Mouse (Mus musculus) hindbrain, embryonic 13.5 days (tissue): Measurements from ENCODE around the gene Selplg. TPM values are rescaled to one million over a fixed set of nuclear protein-coding genes. Genes with fewer than 3 reads are reported as not detected.
A peak's percentile ranks its signal among the peaks of the same experiment; 100 is the strongest.
"Not testable (repeated sequence)": the region's sequence is repeated elsewhere in the genome, so short reads cannot be mapped to it uniquely, and the experiment has no call there.

ENCODE experiments used
- ATAC-seq: fragments of 200-750 bp; cut with Nextera tagmentation; 2 replicates; pipeline ENCODE4 v1.8.0; 2017; ENCODE audit warnings: moderate TSS enrichment; ENCODE audit not compliant: low FRiP score
- H3K27ac ChIP-seq: fragments of 300-500 bp; sonication (generic); 2 replicates; pipeline ENCODE4 v1.5.1; 2015; ENCODE audit warnings: inconsistent platforms, mild to moderate bottlenecking, moderate library complexity
- H3K27me3 ChIP-seq: fragments of 300-500 bp; sonication (generic); 2 replicates; pipeline ENCODE4 v1.6.1; 2015; ENCODE audit warnings: mild to moderate bottlenecking, inconsistent platforms
- H3K36me3 ChIP-seq: fragments of 300-500 bp; sonication (generic); 2 replicates; pipeline ENCODE4 v1.6.1; 2015; ENCODE audit warnings: mild to moderate bottlenecking, inconsistent platforms
- H3K4me1 ChIP-seq: fragments of 300-500 bp; sonication (generic); replicated peaks from 2 replicates; pipeline ENCODE4 v1.6.1; 2015; ENCODE audit warnings: inconsistent platforms
- H3K4me2 ChIP-seq: fragments of 300-500 bp; sonication (generic); 2 replicates; pipeline ENCODE4 v1.6.1; 2015; ENCODE audit warnings: inconsistent platforms, mild to moderate bottlenecking, moderate library complexity
- H3K4me3 ChIP-seq: fragments of 300-500 bp; sonication (generic); 2 replicates; pipeline ENCODE4 v1.5.1; 2015; ENCODE audit warnings: mild to moderate bottlenecking, inconsistent platforms
- H3K9ac ChIP-seq: fragments of 300-500 bp; sonication (generic); 2 replicates; pipeline ENCODE4 v1.6.1; 2015; ENCODE audit warnings: mild to moderate bottlenecking, inconsistent platforms
- H3K9me3 ChIP-seq: fragments of 300-500 bp; sonication (generic); 2 replicates; pipeline ENCODE4 v1.6.1; 2016; ENCODE audit warnings: inconsistent platforms
- WGBS: fragments of 180-500 bp; shearing (Covaris S2); methylation state at CpG from one replicate; pipeline ENCODE4 v1.1.7; 2015; 5-methylcytosine and 5-hydroxymethylcytosine counted together
- polyA plus RNA-seq: library from polyadenylated mRNA; unstranded; fragments of >200 nt; fragmentation: Nextera tagmentation; extraction: Ambion mirVana; gene quantifications from 2 replicates; pipeline ENCODE4 v1.2.1, GENCODE M21; 2015

Selplg gene
- polyA plus RNA-seq, 1 experiment from 2014 or later: 1.7 TPM

- Histone ChIP-seq H3K9me3 (peaks cover 10% of the 10 kb centered on the region), H3K27ac (no peak overlapping the region), H3K9ac (no peak overlapping the region), H3K4me1 (0 out of 2 replicates have a peak, but pooled peaks cover 4% of the 10 kb centered on the region), H3K36me3 (no peaks in the 10 kb centered on the region), H3K27me3 (peaks cover 11% of the 10 kb centered on the region; the same call in 1 of the 2 replicates), H3K4me2 (no peak overlapping the region), H3K4me3 (no peak overlapping the region)
- ATAC-seq: no peak
- WGBS: 42% methylated on average over 27 of the region's 27 CpGs
These were observed 18.1 kb downstream of the Selplg start for GRCm38 (mm10) chr5:113814111-113815040.

- no peak overlapping the region for H3K4me3 ChIP-seq
- 22% methylated on average over 9 of the region's 9 CpGs for WGBS
- peaks cover 10% of the 10 kb centered on the region for H3K9me3 ChIP-seq
- H3K27ac ChIP-seq: no peak overlapping the region
- 0 out of 2 replicates have a peak, but pooled peaks cover 4% of the 10 kb centered on the region for H3K4me1 ChIP-seq
- peaks cover 11% of the 10 kb centered on the region; the same call in 1 of the 2 replicates for H3K27me3 ChIP-seq
- no peaks in the 10 kb centered on the region for H3K36me3 ChIP-seq
- no peak overlapping the region for H3K9ac ChIP-seq
- no peak for ATAC-seq
- no peak overlapping the region for H3K4me2 ChIP-seq
These were observed 18.8 kb downstream of the Selplg start for GRCm38 (mm10) chr5:113813608-113814007.

- WGBS: 98% methylated on average over 2 of the region's 2 CpGs
- Histone ChIP-seq H3K27ac (no peak overlapping the region), H3K4me3 (no peak overlapping the region), H3K9ac (no peak overlapping the region), H3K36me3 (no peaks in the 10 kb centered on the region), H3K4me1 (0 out of 2 replicates have a peak, but pooled peaks cover 4% of the 10 kb centered on the region), H3K4me2 (no peak overlapping the region), H3K9me3 (peaks cover 10% of the 10 kb centered on the region), H3K27me3 (peaks cover 15% of the 10 kb centered on the region; the same call in 1 of the 2 replicates)
- no peak for ATAC-seq
These were observed 19.8 kb downstream of the Selplg start for GRCm38 (mm10) chr5:113812638-113813037.

- H3K4me3 ChIP-seq, ATAC-seq: not testable (repeated sequence)
These were observed 20.5 kb downstream of the Selplg start for GRCm38 (mm10) chr5:113811824-113812420.

GRCm38 (mm10) chr5:113810111-113810510, 22.3 kb downstream of the Selplg start:
- H3K27ac ChIP-seq: no peak overlapping the region
- no peaks in the 10 kb centered on the region for H3K4me1 ChIP-seq
- peaks cover 10% of the 10 kb centered on the region for H3K9me3 ChIP-seq
- 96% methylated on average over 4 of the region's 4 CpGs for WGBS
- H3K9ac ChIP-seq: no peak overlapping the region
- no peak overlapping the region for H3K4me2 ChIP-seq
- H3K36me3 ChIP-seq: no peaks in the 10 kb centered on the region
- no peak for ATAC-seq
- no peak overlapping the region for H3K4me3 ChIP-seq
- H3K27me3 ChIP-seq: peaks cover 18% of the 10 kb centered on the region; the same call in 1 of the 2 replicates

More at GRCm38 (mm10) chr5:113811824-113812420, 20.5 kb downstream of the Selplg start:
- WGBS: 23% methylated on average over 11 of the region's 12 CpGs
- H3K4me2 ChIP-seq, H3K4me1 ChIP-seq, H3K36me3 ChIP-seq, H3K27ac ChIP-seq, H3K9ac ChIP-seq, H3K9me3 ChIP-seq: not testable (repeated sequence)
- peaks cover 16% of the 10 kb centered on the region; the same call in 1 of the 2 replicates for H3K27me3 ChIP-seq

GRCm38 (mm10) chr5:113808177-113808576, 24.3 kb downstream of the Selplg start:
- no peak overlapping the region for H3K4me2 ChIP-seq
- H3K27ac ChIP-seq: no peak overlapping the region
- H3K36me3 ChIP-seq: no peaks in the 10 kb centered on the region
- no peak overlapping the region for H3K9ac ChIP-seq
- WGBS: 71% methylated on average over 2 of the region's 2 CpGs
- no peak overlapping the region for H3K4me3 ChIP-seq
- no peak for ATAC-seq
- H3K4me1 ChIP-seq: no peaks in the 10 kb centered on the region
- 0 out of 2 replicates have a peak, but pooled peaks cover 7% of the 10 kb centered on the region for H3K27me3 ChIP-seq
- H3K9me3 ChIP-seq: peaks cover 10% of the 10 kb centered on the region

- ATAC-seq: no peak
- Histone ChIP-seq H3K4me2 (no peak overlapping the region), H3K9me3 (peaks cover 10% of the 10 kb centered on the region), H3K9ac (no peak overlapping the region), H3K27ac (no peak overlapping the region), H3K27me3 (0 out of 2 replicates have a peak, but pooled peaks cover 7% of the 10 kb centered on the region), H3K4me3 (no peak overlapping the region), H3K36me3 (no peaks in the 10 kb centered on the region), H3K4me1 (no peaks in the 10 kb centered on the region)
- WGBS: 73% methylated on average over 9 of the region's 9 CpGs
These were observed 24.7 kb downstream of the Selplg start for GRCm38 (mm10) chr5:113807712-113808111.

GRCm38 (mm10) chr5:113806414-113806813, 26.0 kb downstream of the Selplg start:
- H3K9ac ChIP-seq: no peak overlapping the region
- H3K4me3 ChIP-seq: no peak overlapping the region
- H3K36me3 ChIP-seq: no peaks in the 10 kb centered on the region
- no peaks in the 10 kb centered on the region for H3K4me1 ChIP-seq
- no peak overlapping the region for H3K27ac ChIP-seq
- no peak for ATAC-seq
- 36% methylated on average over 10 of the region's 10 CpGs for WGBS
- H3K4me2 ChIP-seq: no peak overlapping the region
- H3K27me3 ChIP-seq: 0 out of 2 replicates have a peak, but pooled peaks cover 7% of the 10 kb centered on the region
- peaks cover 8% of the 10 kb centered on the region for H3K9me3 ChIP-seq

GRCm38 (mm10) chr5:113805301-113805700, 27.1 kb downstream of the Selplg start:
- H3K36me3 ChIP-seq: no peaks in the 10 kb centered on the region
- no peaks in the 10 kb centered on the region for H3K9me3 ChIP-seq
- no peak overlapping the region for H3K9ac ChIP-seq
- no peak overlapping the region for H3K4me3 ChIP-seq
- no peak for ATAC-seq
- H3K4me1 ChIP-seq: peaks cover 5% of the 10 kb centered on the region
- no peak overlapping the region for H3K4me2 ChIP-seq
- 0 out of 2 replicates have a peak, but pooled peaks cover 7% of the 10 kb centered on the region for H3K27me3 ChIP-seq
- 88% methylated on average over 9 of the region's 9 CpGs for WGBS
- no peak overlapping the region for H3K27ac ChIP-seq

GRCm38 (mm10) chr5:113804395-113804966, 28.0 kb downstream of the Selplg start:
- peaks cover 13% of the 10 kb centered on the region for H3K4me1 ChIP-seq
- no peak overlapping the region for H3K27ac ChIP-seq
- no peak for ATAC-seq
- no peak overlapping the region for H3K4me3 ChIP-seq
- no peaks in the 10 kb centered on the region for H3K9me3 ChIP-seq
- WGBS: 67% methylated on average over 7 of the region's 7 CpGs
- H3K4me2 ChIP-seq: no peak overlapping the region
- H3K9ac ChIP-seq: no peak overlapping the region
- H3K36me3 ChIP-seq: no peaks in the 10 kb centered on the region
- 0 out of 2 replicates have a peak, but pooled peaks cover 7% of the 10 kb centered on the region for H3K27me3 ChIP-seq

- Histone ChIP-seq H3K4me2 (0 out of 2 replicates have a peak within 1 kb of the TSS, but pooled peaks have one; percentile 9), H3K4me1 (peaks cover 33% of the 10 kb centered on the region), H3K9me3 (no peaks in the 10 kb centered on the region), H3K4me3 (peak within 1 kb of the TSS; percentile 12; the same call in 1 of the 2 replicates), H3K27me3 (peaks cover 13% of the 10 kb centered on the region; the same call in 1 of the 2 replicates), H3K36me3 (no peaks in the 10 kb centered on the region), H3K9ac (peak within 1 kb of the TSS; percentile 2; the same call in 1 of the 2 replicates), H3K27ac (peak within 1 kb of the TSS; percentile 62)
- ATAC-seq: peak; percentile 59
- 4% methylated on average over 11 of the region's 11 CpGs for WGBS
These were observed 32.2 kb downstream of the Selplg start, which contains the start of gene Tmem119 for GRCm38 (mm10) chr5:113800280-113800679. Gene Tmem119, minus strand, starts transcription at chr5:113800516.
